Mouse (Mus musculus) CD8-positive naive resting alpha-beta T cell, adult 2 months (primary cell): Measurements from ENCODE around the gene Gm15128.
"Not testable (repeated sequence)": the region's sequence is repeated elsewhere in the genome, so short reads cannot be mapped to it uniquely, and the experiment has no call there.

Experiments
- DNase-seq, 2 experiments: peaks; one replicate each; pipeline ENCODE4 v3.0.0; 2022; ENCODE audit warnings: low read depth in 2 of 2, low spot score in 2 of 2

Gene Gm15128

GRCm38 (mm10) chrX:147765691-147766090 lies at the start of gene Gm15128:
TSS of gene Gm15128 (plus strand) at chrX:147765991.
- not testable (repeated sequence) for DNase-seq
